Mouse (Mus musculus): Measurements from ENCODE around the gene Fancc.

Gene Fancc

DNA sequence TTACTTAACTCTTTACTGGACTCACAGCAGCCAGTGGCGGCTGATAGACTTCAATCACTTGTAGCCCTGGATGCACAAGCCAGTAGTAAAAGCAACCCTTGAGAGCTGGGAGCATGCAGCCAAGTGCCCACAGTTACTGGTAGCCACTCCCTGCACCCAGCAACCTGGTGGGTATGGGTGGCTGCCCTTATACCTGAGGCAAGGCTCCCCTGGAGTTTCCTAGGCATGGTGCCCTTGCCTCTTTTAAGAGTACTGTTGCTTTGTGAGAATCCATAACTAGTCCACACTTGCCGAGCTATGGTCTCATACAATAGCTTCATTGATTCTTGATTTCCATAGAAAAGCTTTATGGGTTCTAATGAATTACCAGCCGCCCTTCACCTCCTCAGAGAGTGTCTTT is 252.7 kb downstream of the Fancc start:
- DNase-seq (ENCODE audit: low spot score), result no peak

DNA sequence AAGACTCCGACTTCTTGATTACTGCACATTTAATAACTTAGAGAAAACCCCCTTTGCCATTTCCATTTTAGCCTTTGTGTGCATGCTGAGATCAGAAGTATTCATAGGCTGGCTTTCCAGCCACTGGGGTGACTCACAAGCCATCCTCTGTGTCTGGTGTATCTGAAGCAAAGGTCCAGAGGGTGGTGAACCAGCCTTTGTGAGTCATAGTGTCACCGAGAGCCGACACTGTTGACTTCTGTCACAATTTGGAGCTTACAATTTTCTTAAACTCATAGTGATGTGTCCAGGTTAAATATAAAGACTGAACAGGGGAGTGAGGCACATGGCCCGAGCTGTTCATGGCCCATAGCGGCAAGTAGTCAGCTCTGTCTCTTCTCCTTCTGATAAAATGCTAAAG is 253.5 kb downstream of the Fancc start:
- no peak for DNase-seq (ENCODE audit: low spot score)

DNA sequence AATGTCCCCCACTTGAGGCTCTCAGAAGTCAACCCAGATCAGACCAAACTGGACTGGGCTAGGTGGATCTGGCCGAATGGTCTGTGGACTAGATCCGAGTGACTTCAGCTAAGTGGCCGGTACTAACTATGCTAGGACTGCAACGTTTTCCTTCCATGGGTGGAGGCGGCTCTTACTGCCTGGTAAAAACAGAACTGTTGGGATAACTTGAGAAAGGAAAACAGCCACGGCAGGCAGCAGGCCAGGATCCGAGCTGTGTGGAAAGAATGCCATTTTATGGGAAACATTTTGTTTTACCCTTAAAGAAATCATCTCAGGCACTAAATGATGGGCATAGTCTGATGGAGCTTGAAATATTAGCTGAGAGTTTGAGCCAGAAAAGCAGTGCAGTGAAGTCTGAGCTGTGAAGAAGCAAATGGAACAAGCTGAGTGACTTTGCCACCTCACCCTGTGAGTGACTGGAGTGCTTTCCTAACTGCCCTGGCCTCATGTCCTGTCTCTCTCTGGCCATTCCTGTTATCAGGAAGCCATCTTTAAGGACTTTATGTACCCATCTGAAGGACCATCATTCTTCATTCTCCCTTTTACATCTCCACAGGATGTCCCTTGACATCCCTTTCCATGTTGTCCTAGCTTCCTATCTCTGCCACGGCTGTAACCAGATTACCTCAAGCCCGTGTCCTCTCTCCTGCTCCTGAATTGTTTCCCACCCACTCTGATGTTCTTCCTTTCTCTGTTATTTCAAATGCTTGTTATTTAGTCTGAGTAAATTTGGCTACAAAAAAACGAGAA is 254.5 kb downstream of the Fancc start:
- DNase-seq (ENCODE audit: low spot score), result no peak

DNA sequence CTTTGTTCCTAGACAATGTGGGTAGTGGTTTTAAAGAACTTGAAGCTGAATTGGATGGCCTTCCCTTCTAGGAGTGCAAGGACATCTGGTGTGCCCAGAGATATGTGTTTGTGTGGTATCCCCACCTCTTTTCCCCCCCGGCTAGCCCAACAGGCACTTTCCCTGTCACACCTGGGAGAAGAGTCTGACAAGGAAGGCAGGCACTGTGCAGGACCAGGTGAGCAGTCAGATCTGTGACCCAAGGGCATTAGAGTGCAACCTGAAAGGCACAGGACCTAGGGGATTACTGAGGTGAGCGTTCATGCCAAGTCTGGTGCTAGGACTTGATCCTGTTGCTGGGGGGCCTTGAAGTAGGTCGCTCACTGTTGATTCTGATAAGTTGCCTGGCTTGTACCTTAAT is 255.4 kb downstream of the Fancc start:
- no peak for DNase-seq (ENCODE audit: low spot score)

DNA sequence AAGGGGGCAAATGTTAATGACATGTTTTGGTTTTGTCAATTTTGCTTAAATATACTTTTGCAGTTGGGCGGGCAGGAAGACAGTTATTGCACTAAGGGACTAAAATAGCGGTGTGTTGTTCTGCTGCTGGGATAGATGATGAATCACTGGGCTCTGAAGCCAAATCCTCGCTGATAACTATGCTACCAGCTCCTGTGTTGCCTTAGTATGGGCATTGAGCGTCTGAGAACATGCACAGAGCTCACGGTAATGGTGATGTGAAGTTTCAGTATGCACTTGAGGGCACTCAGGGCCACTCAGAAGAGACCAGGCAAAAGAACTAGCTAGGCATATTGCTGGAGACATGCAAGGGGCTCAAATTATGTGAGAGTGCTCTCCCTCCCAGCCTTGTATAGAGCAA is 256.2 kb downstream of the Fancc start:
- no peak for DNase-seq (ENCODE audit: low spot score)

DNA sequence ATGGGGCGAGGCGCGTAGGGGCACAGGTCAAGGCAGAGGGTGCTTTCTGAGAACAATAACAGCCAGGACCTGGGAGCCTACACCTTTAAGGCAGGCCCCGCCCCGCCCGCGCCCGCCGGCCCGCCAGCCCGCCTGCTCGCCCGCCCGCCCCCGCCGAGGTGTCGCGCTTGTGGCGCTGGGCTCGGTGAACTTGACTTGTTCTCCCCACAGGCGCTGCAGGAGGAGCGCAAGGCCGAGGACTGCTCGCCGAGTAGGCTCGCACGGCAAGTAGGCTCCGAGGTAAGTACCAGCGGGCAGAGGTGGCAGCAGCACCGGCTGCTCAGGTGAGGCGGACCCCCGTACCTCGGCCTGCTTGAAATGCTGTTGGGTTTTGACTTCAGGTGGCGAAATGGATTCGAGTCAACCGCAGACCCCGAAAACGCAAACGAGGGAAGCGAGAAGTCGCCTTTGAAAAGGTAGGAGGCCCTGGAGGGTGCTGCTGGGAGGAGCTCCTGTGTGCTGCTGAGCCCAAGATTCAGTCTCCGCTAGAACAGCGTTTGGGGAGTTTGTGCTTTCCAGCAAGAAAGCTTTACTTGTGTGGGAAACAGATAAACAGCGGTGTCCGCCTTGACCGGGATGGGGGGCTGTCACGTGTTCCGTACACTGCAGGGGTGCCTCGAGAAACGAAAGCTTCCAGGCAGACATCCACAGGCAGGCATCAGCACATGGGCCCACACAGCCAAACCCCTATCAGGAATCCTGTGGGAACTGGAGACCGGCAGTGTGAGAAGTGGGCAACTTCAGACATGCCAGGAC is 257.0 kb downstream of the Fancc start:
- DNase-seq (ENCODE audit: low spot score), result peak; percentile 59

DNA sequence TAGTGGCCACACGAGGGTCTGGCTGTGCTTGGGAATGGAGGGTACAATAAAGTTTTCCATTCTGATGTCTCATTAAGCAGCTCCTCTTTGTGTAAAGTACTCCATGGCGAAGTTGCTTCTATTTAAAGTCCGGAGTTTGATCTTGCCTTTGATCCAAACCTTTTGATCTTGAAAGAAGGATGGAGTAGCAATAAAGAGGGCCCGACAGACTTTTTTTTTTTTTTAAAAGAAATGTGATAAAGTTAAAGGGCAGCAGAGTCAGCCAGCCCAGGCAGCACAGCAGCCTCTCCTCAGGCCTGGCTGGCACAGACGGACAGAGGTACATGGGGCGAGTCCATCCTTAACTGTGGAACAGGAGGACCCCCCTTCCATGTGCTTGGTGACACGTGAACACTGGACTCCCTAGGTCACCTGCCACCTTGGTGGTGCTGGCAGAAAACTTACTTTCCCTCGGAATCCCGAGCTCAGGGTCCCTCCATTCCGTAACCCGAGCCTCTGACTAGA is 257.7 kb downstream of the Fancc start:
- DNase-seq (ENCODE audit: low spot score), result no peak

DNA sequence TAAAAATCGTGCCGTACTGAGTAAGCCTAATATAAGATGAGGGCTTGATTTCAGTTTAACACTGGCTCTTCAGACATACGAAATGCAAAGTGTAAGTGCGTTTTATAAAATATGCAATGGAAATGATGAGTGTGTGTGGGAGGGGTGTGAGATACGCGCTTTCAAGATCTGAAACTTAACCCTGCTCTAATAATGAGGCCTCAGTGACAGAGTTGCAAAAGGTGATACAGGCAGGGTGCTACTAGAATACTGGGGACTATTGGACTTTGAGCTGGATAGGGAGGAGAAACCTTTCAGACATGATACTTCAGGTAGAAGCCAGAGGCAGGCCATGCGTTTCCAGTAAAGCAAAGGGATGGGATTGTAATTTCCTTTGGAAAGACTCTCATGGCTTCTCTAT is 259.0 kb downstream of the Fancc start:
- DNase-seq (ENCODE audit: low spot score), result no peak

DNA sequence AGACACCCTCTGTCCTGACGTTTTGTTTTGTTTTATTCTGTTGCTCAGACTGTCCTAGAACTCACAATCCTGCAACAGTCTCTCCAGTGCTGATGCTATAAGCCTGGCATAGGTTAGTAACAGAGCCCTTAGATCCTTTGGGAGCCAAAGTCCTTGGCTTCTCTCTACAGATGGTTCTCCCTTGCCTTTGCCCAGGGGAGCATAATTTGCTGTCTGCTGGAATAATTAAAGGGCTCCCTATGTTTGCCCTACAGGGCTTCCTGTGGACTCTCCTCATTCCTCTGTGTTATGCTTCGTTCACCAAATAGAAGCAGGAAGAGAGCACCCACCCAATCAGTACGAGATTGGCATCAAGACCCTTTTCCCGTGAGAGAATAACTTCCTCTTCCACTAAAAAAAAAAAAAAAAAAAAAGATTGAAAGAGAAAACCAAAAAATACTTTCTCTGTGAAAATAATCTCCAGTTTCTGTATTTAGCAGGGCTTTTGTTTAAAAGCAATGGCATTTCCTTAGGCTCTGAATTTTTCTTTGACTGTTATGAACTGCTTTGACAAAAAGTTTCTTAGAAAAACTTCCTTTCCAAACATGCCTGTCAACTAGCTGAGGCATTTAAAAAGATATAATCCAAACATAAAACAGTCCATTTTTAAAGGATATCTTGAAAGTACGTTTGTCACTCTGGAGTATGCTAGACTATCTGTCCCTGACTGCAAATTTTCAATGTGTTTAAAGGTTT is 260.8 kb downstream of the Fancc start:
- DNase-seq (ENCODE audit: low spot score), result no peak

DNA sequence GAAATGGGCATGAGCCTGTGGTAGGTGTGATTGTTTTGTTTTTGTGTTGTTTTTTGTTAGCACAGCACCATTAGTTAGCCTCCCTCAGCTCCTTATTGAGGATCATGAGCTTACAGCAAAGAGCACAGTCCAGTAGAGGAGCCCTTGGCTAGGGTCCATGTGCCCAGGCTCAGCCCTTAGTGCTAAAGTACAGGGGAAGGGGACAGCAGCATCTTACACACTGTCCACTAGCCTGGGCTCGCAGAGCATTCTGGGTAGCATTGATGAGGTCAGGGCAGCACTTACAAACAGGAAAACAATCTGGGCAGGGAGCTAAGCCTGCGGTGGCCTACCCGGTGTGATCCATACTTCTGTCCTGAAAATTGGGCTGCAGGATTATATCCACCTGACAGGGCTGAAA is 261.5 kb downstream of the Fancc start:
- no peak for DNase-seq (ENCODE audit: low spot score)
